Mouse (Mus musculus) c-Kit-positive CD71-positive TER-119-positive erythroid progenitor cells, embryonic 14.5 days (primary cell): ENCODE results near the gene Cc2d2a.

Source experiments
- DNase-seq: peaks from one replicate; pipeline ENCODE4 v3.0.0-alpha.2; 2013; ENCODE audit warnings: low spot score

Cc2d2a gene

DNA sequence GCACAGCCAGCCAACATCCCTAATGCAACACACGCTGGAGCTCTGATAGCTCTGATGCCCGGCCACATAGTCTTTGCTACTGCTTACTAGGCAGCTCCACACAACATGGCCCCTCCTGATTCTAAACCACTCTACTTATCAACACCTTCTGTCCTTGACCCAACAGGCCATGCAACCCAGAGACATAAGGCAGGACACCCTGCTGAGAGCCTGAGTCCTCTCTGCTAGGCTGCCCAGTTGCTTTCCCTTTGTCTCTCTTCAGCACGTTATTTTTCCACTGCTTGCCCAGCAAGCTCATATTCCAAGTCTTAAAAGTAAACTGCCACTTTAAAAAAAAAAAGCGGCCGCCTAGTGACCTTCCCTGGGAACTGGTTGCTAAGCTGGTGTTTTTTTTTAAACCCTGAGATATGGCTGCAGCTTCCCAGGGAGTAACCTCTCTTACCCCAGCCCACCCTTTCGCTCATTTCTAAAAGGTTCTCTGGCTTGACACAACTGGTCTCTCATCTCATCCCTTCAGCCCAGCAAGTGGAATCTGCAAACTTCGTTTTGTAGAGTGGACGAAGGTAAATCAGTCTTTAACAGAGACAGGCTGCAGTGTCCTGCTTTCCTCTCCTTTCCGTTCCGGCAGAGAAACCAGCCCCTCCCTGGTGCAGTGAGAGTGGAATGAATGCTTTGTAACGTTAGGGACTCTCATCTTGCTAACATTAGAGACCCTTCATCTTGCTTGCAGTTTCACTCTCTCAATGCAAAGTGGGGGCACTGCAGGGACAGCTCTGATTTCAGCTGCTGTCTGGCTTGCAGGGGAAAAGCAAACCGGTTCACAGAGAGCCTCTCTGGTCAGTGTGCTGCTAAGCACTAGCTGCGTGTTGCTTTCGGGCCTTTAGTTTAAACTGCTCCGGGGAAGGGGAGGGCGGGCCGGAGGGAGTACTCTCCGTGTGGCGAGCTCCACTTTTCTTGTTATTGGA, at the start of gene Cc2d2a:
TSS of gene Cc2d2a (plus strand) at position 350 of the 965 bp plus-strand sequence.
- DNase-seq: no peak

DNA sequence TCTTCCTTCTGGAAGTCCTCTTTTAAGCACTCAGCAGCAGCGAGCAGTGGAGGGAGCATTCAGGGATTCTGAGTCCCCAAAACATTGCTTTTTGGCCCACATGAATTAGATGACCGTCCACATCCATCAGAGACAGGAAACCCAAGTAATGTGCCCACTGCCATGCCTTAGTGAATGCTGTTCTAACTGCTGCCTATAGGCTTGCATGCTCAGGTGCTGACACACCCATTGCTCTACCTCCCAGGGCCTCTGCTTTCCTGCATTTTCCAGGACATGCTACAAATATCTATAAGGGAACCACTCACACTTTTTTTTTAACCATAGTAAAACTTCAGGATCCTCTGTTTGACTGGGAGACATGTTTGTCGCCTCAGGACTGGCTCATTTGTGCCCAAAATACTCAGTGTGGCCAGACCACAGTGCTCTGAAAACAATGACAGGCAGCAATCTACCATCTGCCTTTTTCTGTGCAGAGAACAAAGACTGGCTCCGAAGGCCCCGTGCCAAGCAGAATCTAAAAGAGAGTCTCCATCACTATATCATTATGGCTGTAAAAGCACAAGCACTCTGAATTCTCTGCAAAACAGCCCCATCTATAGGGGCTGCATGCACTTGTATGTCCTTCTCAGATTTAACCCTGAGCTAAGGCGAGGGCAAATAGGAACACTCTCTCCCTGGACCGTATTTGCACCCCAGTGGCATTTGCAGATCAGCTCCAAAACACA, 40.4 kb upstream of the Cc2d2a start:
- DNase-seq: no peak

DNA sequence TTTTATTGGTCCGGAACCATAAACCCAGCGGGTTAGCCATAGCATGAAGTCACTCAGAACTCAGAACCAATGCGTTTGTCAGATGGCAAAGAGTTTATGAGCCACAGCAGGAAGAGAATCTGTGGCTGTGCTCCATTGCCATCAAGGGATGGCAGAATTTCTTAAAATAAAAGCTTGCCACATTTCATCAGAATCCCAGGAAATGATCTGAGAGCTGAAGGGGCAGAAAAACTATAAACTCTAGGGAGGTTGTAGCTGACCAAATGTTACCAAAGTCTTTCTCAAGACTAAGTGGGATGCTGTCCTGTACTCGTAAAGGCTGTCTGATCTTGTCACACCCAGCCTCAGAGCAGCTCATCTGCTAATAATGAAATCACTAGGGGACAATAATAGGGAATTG, 36.7 kb upstream of the Cc2d2a start:
- no peak for DNase-seq

DNA sequence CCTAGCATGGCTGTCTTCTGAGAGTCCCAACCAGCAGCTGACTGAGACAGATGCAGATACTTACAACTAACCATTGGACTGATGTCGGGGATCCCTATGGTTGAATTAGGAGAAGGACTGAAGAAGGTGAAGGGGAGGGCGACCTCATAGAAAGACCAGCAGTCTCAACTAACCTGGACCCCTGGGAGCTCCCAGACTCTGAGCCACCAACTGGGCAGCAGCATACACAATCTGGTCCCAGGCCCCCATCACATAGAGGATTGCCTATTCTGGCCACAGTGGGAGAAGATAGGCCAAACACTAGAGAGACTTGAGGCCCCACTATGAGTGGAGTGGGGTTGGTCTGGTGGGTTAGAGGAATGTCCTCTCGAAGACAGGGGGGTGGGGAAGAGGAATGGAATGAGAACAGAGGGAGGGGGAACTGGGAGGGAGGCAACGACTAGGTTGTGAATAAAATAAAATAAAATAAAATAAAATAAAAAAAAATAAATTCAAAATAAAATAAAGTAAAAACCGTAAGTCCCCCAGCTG, 28.0 kb upstream of the Cc2d2a start:
- DNase-seq: no peak

DNA sequence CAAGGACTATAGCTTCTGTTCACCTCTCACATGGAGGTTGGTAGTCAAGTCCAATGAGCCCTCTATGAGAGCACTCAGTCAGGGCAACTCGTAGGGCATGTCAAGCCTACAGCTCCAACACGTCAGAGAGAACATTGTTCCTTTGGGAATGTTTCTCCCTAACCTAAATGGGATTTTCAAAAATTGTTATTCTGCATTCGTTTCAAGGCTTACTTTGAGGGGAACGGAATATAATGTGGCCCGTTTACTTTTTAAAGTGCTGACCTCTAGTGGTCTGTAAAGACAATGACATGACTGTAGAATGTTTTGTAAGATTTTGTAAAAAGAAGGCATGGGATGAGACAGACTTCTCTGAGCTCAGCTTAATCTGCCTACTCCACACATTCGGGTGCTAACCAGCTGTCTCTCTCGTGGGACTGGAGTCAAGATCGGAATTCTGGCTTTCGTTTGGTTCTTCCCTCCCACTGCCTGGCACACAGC, 27.5 kb upstream of the Cc2d2a start:
- no peak for DNase-seq

DNA sequence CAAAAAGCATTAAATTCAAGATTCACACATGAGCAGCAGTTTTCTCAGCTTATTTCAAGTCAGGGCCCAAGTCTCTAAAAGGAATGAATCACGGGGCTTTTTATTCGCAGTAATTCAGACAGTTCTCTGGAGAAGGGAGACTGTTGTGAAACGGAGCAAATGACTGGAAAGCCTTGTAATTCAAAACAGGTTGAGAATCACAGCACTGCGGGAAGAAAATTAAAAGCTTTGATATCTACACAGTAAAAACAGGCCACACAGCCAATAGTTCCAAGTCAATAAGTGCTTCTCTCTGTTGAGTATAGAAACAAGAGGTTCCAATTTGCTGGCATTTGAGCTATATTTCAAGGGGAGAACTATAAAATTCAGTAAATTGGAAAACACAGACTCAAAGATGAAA, 17.1 kb upstream of the Cc2d2a start:
- no peak for DNase-seq

DNA sequence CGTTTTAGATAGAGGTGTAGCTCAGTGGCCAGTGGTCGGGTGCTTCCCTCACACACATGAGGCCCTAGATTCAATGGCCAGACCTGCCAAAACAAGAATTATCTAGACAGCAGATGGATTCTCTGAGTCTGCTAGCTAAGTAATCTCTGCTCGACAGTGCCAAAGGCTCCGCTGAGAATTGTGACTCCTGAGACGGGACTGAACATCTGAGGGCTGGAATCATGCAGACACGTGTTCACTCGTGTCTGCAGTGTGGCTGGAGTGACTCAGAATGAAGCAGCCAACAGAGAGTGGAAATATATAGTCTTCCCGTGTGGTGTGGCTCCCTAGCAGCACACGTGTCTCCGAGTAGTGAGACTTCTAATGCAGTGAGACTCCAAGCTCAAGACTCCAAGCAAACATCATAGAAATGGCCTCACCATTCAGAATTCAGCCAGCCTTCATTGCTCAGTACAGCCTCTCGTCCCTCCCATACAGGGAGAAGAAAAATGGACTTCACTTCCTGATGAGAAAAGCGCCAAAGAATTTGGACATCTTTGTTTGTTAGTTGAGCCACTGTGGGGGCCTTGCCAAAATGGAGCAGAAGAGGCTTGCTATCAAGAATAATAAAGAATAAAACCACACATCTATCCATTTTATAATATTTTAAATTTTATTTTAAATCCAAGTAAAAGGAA, 14.9 kb upstream of the Cc2d2a start:
- no peak for DNase-seq

DNA sequence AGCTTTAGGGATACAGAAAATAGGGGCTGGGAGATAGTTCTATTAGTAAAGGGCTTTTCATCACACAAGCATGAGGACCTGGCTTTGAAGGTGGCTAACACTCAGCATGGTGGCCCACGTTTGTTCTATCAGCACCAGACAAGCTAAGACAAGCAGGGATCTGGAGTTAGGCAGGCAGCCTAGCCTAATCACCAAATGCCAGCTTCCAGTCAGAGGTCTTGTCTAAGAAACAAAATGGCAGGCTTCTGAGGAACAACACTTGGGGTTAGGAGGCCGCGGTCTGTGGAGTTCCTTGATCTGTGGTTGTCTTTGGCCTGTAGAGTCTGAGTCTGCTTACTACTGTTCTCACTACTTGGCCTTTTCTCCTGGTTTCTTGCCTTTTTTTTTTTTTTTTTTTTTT, 648 bp upstream of the Cc2d2a start:
- DNase-seq: no peak

DNA sequence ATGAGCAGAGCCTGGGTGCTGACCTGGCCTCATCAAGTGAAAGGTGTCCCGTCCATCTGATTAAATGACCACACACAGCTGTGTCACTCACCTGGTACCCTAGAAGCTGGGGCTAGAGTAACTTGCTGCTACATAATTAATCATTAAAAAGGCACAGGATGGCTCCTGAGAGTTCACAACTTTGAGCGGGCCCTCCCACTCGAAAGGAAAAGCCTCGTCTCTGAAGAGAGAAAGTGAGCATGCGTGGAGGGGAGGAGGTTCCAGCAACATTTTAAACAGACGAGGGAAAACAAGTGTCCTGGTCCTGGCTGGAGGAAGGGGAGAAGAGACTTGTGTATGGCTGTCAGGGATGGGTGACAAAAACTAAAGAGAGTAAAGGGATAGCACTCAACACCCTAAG, 1.4 kb downstream of the Cc2d2a start:
- no peak for DNase-seq

DNA sequence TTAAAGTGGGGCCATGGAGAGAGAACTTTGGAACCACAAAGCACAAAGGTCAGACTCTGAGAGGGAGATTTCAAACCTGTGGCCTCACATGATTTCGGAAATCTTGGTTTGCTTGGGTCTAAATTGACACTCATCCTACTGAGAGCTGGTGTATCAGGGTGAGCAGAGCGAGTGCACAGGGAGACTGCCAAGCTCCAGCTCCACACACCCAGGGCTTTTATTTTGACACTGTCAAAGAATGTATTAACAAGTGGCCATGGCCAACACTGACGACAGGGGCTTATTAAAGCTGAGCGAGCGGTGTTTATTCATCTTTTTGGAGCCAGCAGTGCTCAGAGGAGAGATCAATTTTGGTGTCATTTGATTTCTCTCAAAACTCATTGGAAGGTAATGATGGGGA, 3.0 kb downstream of the Cc2d2a start:
- no peak for DNase-seq

DNA sequence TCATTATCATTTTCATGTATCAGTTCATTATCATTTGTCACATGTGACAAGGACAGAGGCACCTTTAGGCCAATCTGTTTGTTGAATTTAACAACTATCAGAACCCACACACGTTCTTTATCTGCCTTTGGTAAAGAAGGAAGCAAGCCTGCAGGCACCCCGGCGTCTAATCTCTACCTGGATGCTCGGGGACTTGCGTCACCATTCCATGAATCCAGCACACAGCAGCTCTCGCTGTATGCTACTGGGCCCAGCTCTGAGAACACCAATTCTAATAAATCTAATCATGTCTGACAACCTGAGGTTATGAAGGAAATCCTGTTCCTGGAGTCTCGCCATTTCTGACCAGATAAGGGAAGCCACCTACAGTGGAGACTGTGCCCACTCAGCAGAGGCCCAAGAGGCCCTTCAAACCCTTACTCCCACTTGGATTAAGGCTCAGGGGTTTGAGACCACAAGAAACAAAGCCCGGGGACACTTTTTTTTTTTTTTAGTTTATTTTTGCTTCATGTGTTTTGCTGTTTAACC, 7.0 kb downstream of the Cc2d2a start:
- no peak for DNase-seq

DNA sequence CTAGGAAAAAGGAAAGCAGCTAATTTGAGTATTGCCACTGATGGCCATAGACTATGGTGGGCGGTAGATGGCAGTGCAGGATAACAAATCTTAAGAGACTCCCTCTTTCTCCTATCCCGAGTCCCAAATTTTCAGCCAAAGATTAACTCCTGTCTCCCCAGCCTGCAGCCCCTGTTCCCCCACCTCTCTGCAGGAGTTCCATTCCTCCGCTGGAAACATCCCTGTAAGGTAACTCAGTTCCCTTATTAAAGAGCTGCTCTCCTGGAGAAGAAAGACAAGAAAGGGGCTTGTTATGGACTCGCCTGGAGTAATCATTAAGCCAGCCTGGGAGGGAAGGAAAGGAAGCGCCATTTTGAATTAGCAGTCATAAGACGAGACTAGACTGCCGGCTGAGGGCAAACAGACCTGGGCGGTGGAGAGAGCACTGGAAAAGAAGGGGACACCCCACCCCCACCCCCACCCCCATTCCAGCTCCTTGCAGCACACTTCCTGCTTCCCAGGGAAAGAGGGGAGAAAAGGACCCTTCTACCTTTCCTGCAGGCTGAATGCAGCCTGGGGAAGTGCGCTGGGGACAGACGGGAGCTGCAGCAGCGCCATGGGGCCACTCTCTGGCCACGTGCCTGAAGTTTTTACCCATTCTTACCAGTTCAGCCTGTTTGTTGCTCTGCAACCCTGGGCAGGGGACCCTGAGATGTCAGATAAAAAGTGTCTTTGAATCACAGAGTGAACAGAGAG, 10.2 kb downstream of the Cc2d2a start:
- peak; percentile 24 for DNase-seq

DNA sequence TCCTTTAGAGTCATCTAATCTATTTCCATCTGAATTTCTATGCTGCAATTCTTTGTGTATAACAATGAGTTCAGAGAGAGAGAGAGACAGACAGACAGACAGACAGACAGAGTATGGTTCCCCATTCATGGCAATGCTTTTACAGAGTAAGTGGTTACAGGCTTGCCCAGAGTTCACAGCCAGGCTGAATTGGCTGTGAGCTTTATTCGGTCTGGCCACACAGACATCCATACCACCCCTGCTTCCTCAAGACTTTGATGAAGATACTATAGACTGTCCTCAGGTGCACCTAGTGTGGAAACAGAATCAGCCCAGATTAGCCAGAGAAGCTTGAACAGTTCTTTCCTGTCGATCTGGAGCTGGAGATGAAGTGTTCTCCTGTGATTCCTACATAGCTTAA, 10.9 kb downstream of the Cc2d2a start:
- no peak for DNase-seq

DNA sequence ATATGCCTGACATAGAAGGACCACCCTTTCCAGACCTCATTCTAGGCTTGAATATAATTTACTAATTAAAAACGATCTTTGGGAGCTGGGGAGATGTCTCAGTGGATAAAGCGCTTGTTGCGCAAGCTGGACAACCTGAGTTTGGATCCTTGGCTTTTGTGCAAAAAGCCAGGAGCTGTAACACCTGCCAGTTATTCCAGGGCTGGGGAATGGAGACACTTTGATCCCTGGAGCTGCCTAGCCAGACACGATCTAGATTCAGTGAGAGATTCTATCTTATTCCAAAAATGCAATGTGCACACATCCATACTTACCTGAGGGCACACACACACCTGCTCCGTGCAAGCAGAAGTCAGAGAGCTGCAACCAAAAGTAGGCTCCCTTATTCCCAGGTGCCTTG, 23.3 kb downstream of the Cc2d2a start:
- no peak for DNase-seq

DNA sequence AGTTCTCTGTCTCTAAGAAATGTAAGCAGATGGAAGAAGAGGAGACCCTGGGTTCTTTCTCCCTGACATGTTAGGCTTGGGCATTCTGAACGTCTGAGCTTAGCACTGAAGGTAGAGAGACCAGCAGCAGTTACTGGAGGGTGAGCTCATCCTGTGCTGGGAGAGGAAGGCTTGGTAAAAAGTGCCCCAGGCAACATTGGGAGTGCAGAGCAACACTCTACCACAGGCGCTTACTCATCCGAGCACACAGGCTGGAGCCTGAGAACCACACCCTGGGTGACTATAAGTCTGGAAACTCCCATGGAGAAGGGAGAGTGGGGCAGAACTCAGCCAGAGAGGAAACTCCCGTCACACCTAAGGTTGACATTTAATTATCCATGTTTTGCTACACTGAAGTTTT, 30.3 kb downstream of the Cc2d2a start:
- DNase-seq: no peak

DNA sequence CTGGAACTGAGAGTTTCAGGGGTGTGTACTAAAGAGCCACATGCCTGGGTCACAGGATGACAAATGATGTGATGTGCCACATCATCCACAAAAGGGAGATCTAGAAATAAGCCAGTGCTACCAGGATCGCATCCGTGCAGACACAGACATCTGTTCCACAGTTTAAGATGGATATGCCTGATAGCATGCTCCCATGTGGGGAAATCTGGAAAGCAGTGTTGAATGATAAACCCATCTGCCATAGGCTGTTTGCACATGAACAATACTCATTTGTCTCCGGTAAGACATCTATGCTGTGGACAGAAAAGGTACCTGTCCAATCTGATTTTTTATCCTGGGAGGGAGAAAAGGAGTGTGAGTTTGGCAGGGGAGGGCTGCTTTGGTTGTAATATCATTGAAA, 35.0 kb downstream of the Cc2d2a start:
- no peak for DNase-seq

DNA sequence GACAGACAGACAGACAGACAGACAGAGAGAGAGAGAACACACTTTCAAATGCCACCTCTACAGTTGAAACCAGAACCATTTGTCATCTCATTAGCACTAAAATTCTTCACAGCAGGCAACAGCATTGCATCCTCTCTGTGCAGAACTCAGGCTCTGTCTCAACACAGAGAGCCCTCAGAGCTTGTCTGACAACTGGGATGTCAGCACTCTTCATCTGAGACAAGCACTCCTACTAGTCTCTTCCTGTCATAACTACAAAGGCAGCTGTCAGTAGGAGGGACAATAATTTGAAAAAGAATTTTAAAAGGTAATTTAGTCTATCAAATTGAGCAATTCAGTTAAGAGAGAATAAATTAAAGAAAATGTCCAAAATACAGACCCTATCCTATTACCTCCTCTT, 37.1 kb downstream of the Cc2d2a start:
- no peak for DNase-seq

DNA sequence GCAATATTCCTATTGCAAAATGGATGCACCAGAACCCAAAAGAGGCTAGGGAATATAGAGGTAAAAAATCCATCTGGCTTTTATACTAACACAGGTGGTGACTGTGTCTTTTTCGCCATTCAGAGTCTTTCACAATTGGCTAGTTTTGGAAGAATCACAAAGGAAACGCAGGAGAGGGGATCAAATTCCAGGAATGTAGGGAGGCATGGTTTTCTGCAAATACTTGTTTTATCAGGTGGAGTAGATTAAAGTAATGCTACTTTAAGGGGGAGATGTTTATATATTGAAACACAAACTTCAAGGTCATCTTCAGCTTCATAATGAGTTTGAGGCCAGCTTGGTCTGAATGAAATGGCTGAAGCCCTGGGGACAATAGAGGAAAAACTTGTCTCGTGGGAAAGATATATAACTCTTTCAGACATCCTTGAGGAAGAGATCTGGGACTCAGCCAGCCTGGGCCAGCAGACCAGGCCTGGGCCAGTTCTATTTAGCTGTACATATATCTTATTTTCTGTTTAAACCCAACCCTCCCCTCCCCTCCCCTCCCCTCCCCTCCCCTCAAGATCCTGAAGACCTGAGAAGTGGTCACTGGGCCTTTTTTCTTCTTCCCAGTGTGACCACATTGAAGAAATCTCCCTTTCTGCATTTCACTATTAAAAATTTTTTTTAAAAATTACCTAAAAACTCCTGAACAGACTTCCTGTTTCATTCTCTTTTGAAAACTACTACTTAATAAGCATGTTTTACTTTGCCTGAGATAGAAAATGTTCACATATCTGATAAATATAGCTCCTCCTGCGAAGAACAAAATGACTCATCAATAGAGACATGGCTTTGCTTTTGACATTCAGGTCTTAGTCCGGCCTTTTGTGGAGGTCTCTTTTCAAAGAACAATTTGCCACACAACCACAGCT, 59.6 kb downstream of the Cc2d2a start:
- no peak for DNase-seq

DNA sequence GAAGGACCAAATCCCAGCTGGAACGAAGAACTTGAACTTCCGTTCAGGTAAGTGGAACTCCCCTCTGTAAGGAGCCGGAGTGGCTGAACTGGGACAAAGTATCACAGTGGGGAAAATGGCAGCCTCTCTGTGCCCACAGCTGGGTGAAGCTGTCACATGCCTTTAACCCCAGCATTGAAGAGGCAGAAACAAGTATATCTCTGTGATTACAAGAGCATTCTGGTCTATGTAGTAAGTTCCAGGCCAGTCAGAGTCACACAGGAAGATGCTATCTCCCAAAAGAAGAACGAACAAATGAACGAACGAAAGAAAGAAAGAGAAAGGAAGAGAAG, 60.3 kb downstream of the Cc2d2a start:
- no peak for DNase-seq

DNA sequence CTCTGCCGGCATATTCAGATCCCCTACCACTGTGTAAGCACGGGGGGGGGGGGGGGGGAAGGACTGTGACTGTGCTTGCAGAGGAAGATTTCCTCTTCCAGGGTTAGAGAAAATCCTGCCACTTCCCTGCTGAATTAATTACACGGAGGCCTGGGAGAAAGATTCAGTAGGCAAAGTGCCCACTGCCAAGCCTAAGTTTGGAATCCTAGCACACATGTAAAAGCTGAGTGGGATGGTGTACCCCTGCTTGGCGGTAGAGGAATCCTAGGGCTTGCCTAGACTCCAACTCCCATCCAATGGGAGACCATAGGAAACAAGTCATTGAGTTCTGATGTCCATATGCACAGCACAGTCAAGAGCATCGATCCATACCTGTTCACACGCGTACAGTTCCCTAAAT, 61.7 kb downstream of the Cc2d2a start:
- DNase-seq: no peak
